Mouse (Mus musculus) lung, adult 2 months (tissue): ENCODE data around the gene Mcf2l. TPM values are rescaled to one million over a fixed set of nuclear protein-coding genes. Genes with fewer than 3 reads are reported as not detected.

ENCODE experiments used
- DNase-seq: peaks from one replicate; pipeline ENCODE4 v3.0.0; 2022
- H3K4me1 ChIP-seq: fragments of 200-500 bp; 2 replicates; pipeline ENCODE4 v1.6.1; 2011; ENCODE audit warnings: low read length; ENCODE audit not compliant: control insufficient read depth, insufficient read depth
- H3K4me3 ChIP-seq: fragments of 200-500 bp; replicated peaks from 2 replicates; pipeline ENCODE3; 2011; ENCODE audit warnings: low read depth, mild to moderate bottlenecking, control low read depth, low read length; ENCODE audit errors: extremely low read depth
- CTCF ChIP-seq: fragments of 200-500 bp; IDR thresholded peaks from 2 replicates; pipeline ENCODE4 v1.5.1; 2011; ENCODE audit warnings: mild to moderate bottlenecking, low read length, control low read depth; ENCODE audit not compliant: insufficient read depth
- POLR2A ChIP-seq: fragments of 200-500 bp; IDR thresholded peaks from 2 replicates; pipeline ENCODE4 v1.6.1; 2011; ENCODE audit warnings: low read depth, mild to moderate bottlenecking, control low read depth, low read length, borderline replicate concordance; ENCODE audit errors: extremely low read depth
- WGBS: fragments of 180-500 bp; shearing (Covaris S2); methylation state at CpG from one replicate; pipeline ENCODE4 v1.1.7; 2018; 5-methylcytosine and 5-hydroxymethylcytosine counted together
- polyA plus RNA-seq: library from polyadenylated mRNA; depleted of rRNA; stranded (reverse); fragments of >200 nt; gene quantifications from 2 replicates; pipeline ENCODE4 v1.2.3, GENCODE M21; 2012

The Mcf2l gene
- polyA plus RNA-seq, 1 experiment: 42.8 TPM

- 75% methylated on average over 7 of the region's 7 CpGs for WGBS
- Histone ChIP-seq H3K4me1 (no peaks in the 10 kb centered on the region), H3K4me3 (no peak overlapping the region)
- no peak for TF ChIP-seq CTCF
- no peak for TF ChIP-seq POLR2A
- DNase-seq: no peak
These were observed 32.8 kb upstream of the Mcf2l start for GRCm38 (mm10) chr8:12840834-12841233.

GRCm38 (mm10) chr8:12842342-12842995 is 31.1 kb upstream of the Mcf2l start:
- no peak for TF ChIP-seq POLR2A
- no peak for TF ChIP-seq CTCF
- no peak for DNase-seq
- Histone ChIP-seq H3K4me1 (no peaks in the 10 kb centered on the region), H3K4me3 (no peak overlapping the region)
- 83% methylated on average over 11 of the region's 11 CpGs for WGBS

GRCm38 (mm10) chr8:12844347-12844950 is 29.2 kb upstream of the Mcf2l start:
- DNase-seq: no peak
- WGBS: 92% methylated on average over 16 of the region's 16 CpGs
- TF ChIP-seq CTCF (no peak), POLR2A (no peak)
- Histone ChIP-seq H3K4me1 (no peaks in the 10 kb centered on the region), H3K4me3 (no peak overlapping the region)

- TF ChIP-seq POLR2A (no peak), CTCF (no peak)
- Histone ChIP-seq H3K4me1 (no peaks in the 10 kb centered on the region), H3K4me3 (no peak overlapping the region)
- 84% methylated on average over 6 of the region's 6 CpGs for WGBS
- DNase-seq: no peak
These were observed 27.2 kb upstream of the Mcf2l start for GRCm38 (mm10) chr8:12846447-12846846.

- WGBS: 77% methylated on average over 10 of the region's 10 CpGs
- DNase-seq: no peak
- Histone ChIP-seq H3K4me3 (no peak overlapping the region), H3K4me1 (no peaks in the 10 kb centered on the region)
- TF ChIP-seq CTCF: no peak
- no peak for TF ChIP-seq POLR2A
These were observed 22.4 kb upstream of the Mcf2l start for GRCm38 (mm10) chr8:12851241-12851640.

GRCm38 (mm10) chr8:12856038-12856437 is 17.6 kb upstream of the Mcf2l start:
- Histone ChIP-seq H3K4me1 (no peaks in the 10 kb centered on the region), H3K4me3 (no peak overlapping the region)
- DNase-seq: no peak
- 55% methylated on average over 15 of the region's 15 CpGs for WGBS
- no peak for TF ChIP-seq CTCF
- no peak for TF ChIP-seq POLR2A

GRCm38 (mm10) chr8:12863061-12863460 is 10.5 kb upstream of the Mcf2l start:
- DNase-seq: no peak
- Histone ChIP-seq H3K4me3 (no peak overlapping the region), H3K4me1 (no peaks in the 10 kb centered on the region)
- TF ChIP-seq POLR2A: no peak
- no peak for TF ChIP-seq CTCF
- WGBS: 89% methylated on average over 3 of the region's 3 CpGs

- DNase-seq: no peak
- no peaks in the 10 kb centered on the region for H3K4me1 ChIP-seq
- H3K4me3 ChIP-seq: no peak overlapping the region
- TF ChIP-seq CTCF (no peak), POLR2A (no peak)
- WGBS: 87% methylated on average over 14 of the region's 14 CpGs
These were observed 10.0 kb upstream of the Mcf2l start for GRCm38 (mm10) chr8:12863608-12864007.

GRCm38 (mm10) chr8:12865790-12866189 is 7.8 kb upstream of the Mcf2l start:
- Histone ChIP-seq H3K4me1 (no peaks in the 10 kb centered on the region), H3K4me3 (no peak overlapping the region)
- DNase-seq: no peak
- no peak for TF ChIP-seq CTCF
- TF ChIP-seq POLR2A: no peak
- WGBS: 81% methylated on average over 6 of the region's 6 CpGs

GRCm38 (mm10) chr8:12869661-12870060 is 3.9 kb upstream of the Mcf2l start:
- 71% methylated on average over 3 of the region's 3 CpGs for WGBS

More at GRCm38 (mm10) chr8:12869661-12870060, 3.9 kb upstream of the Mcf2l start:
- TF ChIP-seq CTCF (no peak), POLR2A (no peak)
- Histone ChIP-seq H3K4me1 (no peaks in the 10 kb centered on the region), H3K4me3 (no peak overlapping the region)
- no peak for DNase-seq
